Mouse (Mus musculus): Measurements from ENCODE around the gene Ftl1.
A peak's percentile ranks its signal among the peaks of the same experiment; 100 is the strongest.

GRCm38 (mm10) chr7:45491264-45491663 lies 31.6 kb upstream of the Ftl1 start:
- no peak for TF ChIP-seq MAX (IDR thresholded peaks at IDR 0.05; ENCODE audit: low read depth)
- TF ChIP-seq POLR2A (IDR thresholded peaks at IDR 0.05; ENCODE audit: insufficient read length, low read depth), result no peak
- TF ChIP-seq TCF3 (IDR thresholded peaks at IDR 0.05; ENCODE audit: insufficient read length, low read depth), result no peak
- TF ChIP-seq USF1 (IDR thresholded peaks at IDR 0.05; ENCODE audit: low read depth), result no peak
- no peak for TF ChIP-seq SRF (IDR thresholded peaks at IDR 0.05; ENCODE audit: control insufficient read depth, insufficient read length, low read depth)
- no peak for TF ChIP-seq CEBPB (IDR thresholded peaks at IDR 0.05; ENCODE audit: insufficient read depth, poor library complexity, severe bottlenecking)
- TF ChIP-seq MYOG (IDR thresholded peaks at IDR 0.05; ENCODE audit: control insufficient read depth in 1 of 3, insufficient read depth in 1 of 3, insufficient read length in 2 of 3, low read depth in 2 of 3), result no peak
- TF ChIP-seq E2F4 (IDR thresholded peaks at IDR 0.05; ENCODE audit: insufficient read depth), result no peak
- no peak for TF ChIP-seq TCF12 (IDR thresholded peaks at IDR 0.05; ENCODE audit: insufficient read depth, poor library complexity, severe bottlenecking)
- TF ChIP-seq POLR2AphosphoS2 (IDR thresholded peaks at IDR 0.05; ENCODE audit: insufficient read length, low read depth), result peak; percentile 32
- no peak for TF ChIP-seq REST (IDR thresholded peaks at IDR 0.05; ENCODE audit: insufficient read depth, insufficient read length)
- no peak for TF ChIP-seq MYOD1 (IDR thresholded peaks at IDR 0.05; ENCODE audit: control insufficient read depth in 1 of 3, insufficient read length in 2 of 3, low read depth in 2 of 3)

Measured in myocyte (in vitro differentiated cells).